Mouse (Mus musculus) stomach, postnatal 0 days (tissue): ENCODE measurements at regions not wholly inside any gene's neighbourhood (a gene's known extent, or its start where the extent isn't known, plus 50 kb on each side); places are given as distances from the start of the nearest gene placed in this dataset.

Experiments
- CTCF ChIP-seq: IDR thresholded peaks from 2 replicates; pipeline ENCODE4 v1.5.1; 2016; ENCODE audit warnings: antibody characterized with exemption, low read depth, mild to moderate bottlenecking, moderate library complexity
- EP300 ChIP-seq: optimal IDR thresholded peaks from 2 replicates; pipeline ENCODE3; 2016; ENCODE audit warnings: antibody characterized with exemption

GRCm38 (mm10) chr15:5416031-5416430, 172.0 kb upstream of the Ptger4 start:
- no peak for TF ChIP-seq CTCF
- TF ChIP-seq EP300: no peak
